Mouse (Mus musculus) cerebellum, adult 9-10 months (tissue): ENCODE data around the gene Gm29666.
A peak's percentile ranks its signal among the peaks of the same experiment; 100 is the strongest.

ENCODE experiments used
- DNase-seq: peaks from one replicate; pipeline ENCODE4 v3.0.0; 2022

Gene Gm29666

DNA sequence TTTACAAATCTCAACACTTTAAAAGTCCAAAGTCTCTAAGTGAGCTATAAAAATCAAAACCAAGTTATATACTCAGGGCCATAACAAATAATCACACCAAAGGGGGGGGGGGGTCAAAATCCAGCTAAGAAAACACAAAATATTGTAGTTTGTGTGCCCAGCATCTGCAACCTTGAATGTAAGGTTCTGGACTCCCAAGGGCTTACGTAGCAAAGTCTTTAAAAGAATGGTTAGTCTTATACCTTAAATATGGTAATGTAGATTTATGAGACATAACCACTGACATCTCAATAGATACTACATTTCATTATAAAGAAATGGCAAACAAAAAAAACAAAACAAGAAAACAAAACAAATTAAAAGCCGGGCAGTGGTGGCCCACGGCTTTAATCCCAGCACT lies at the start of gene Gm29666:
Gm29666 (minus strand) TSS at position 101 of the 400 bp plus-strand sequence.
- DNase-seq: no peak

DNA sequence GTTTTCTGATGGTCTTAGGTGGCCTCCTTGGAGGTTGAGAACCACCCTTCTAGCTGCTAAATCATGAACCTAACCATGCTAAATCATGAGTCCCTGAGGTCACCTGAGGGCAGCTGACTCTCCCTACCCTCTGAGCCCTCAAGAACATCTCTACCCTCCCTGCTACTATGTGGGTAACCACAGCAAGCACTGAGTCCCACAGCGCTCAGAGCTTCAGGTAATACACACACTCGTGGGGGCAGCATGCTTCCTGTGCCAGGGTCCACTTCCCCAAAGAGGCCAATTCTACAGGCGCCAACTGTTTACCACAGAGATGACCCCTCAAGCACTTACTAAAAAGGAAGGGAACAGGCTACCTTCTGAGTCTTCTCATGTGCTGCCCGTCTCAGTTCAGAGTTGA lies 48.7 kb upstream of the Gm29666 start:
- no peak for DNase-seq

DNA sequence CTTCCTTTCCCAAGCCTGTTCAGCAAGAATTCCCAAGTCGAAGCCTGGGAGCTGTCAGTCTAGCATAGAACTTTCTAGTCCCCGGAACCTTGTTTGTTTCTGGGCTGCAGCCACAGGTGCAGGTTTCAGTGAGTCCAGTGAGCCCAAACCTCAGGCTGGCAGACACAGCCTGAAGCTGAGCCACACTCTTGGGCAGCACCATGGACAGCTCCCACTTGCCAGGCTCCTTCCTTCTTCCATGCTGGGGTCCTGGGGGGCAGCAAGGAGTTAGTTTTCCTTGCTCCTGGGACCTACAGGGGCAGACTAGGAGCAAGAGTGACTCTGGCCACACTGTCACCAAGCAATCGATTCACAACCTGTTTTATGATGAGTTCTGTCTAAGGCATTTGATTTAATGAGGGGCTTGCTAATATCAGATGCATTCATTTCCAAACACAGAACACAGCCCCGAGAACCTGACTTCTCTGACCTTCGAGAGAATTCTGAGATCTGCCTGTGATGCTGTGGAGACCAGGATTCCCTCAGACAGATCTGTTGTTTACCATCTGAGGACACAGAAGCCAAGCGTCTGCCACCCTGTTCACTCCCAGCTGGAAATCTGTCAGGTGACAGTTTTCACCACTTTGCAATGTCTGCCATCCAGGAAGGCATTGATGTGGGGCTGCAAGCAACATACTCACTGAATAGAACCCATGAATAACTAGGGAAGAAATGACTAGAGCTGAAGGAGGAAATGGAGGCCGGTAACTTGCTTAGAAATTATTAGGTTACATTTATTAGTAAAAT lies 45.9 kb upstream of the Gm29666 start:
- no peak for DNase-seq

DNA sequence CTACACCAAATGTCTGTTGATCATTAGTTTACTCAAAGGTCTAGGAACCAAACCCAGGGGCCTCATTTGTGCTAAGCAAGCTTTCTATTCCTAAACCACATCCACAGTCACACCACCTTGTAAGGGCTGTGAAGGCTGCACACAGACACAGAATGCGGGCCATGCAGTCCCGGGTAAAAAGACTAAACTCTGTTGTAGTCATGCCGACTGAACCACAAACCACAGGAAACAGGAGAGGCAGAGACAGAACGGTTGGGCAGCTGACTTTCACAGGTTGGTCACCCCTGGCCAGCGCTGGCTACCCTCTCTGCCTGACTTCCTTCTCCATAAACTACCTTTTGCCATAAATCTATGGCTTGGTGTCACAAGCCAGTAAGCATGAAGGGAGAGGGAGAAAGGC lies 44.9 kb upstream of the Gm29666 start:
- no peak for DNase-seq

DNA sequence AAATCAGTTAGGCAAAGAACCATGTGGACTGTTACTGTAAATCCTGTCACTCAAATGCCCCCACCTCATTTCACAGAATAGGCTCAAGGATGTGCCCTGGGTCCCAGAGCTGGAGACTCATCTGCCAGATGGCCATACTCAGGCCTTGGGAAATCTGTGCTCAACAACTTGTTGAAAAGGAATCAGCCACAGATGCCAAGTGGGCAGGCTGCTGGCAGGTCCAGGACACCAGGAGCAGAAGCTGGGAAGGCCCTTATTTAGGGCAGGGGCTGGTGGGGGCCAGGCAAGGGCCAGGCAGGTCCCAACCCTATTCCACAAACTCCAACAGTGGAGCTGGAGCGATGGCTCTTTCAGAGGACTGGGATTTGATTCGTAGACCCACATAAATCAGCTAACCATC lies 42.7 kb upstream of the Gm29666 start:
- DNase-seq: no peak

DNA sequence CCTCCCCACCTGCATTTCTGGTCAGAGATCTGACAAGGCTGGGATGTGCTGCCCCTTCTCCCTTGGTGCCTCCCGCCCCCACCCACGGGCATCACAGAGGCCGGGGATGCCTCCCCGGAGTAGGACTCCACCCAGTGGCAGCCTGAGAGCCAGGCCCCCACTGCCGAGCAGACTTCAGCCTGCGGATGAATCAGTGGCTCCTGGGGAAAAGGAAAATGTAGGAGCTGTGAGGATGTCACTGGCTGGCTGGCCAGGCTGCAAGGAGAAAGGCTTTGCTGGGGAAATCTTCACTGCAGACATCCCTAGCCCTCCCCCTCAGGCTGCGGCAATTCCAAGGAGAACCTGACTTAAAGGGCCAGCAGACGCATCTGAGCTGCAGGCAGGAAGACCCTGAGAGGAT lies 40.9 kb upstream of the Gm29666 start:
- peak; percentile 58 for DNase-seq

DNA sequence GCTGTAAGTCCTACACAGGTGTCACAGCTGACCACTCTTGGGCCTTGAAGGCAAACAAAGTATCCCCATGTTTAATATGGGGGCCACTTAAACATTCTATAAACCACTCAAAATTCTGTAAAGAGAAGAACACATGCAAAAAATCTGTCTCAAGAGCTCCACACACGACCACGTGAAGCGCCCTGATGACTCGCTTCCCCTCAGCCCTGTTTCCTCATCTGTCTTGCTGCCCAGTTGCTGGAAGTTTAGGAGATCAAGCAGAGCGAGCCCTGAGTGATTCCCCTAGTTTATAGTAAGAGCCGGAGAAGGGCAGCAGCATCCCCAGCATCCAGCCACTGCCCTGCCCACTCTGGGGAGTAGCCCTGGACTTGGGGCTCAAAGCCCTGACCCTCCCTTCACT lies 40.1 kb upstream of the Gm29666 start:
- no peak for DNase-seq

DNA sequence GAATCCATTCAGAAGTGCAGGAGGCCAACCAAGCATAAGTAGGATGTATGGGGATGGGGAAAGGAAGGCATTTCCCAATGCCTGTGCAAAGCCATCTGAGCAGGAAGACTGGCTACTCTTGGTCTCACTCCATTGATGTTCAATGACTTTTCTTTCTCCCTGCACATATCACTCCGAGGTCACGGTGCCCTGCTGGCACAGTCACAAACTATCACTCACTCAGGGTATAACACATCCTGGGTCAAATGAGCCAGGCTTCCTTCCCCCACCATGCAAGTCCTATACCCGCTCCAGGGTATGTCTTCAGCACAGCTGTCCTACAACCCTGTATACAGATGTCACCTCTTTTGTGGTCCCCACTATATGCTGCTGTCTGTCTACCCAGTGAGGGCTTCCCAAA lies 38.5 kb upstream of the Gm29666 start:
- DNase-seq: no peak

DNA sequence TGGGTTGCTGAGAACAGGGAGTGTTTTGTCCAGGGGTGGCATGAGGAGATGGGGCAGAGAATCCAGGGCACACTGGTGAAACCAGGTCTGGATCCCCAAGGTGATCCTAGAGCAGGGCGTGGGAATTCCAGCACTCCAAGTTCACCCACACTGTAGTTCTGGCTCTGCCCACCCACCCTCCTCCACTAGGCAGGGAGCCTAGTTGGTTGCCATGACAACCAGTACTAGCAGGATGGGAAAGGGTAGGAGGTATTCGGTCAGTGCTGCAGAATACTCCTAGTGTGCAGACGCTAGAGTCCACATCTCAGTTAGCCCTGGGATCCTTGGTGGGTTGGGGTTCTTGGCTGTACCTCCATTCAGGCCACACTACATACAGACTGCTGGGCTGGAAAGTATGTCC lies 38.0 kb upstream of the Gm29666 start:
- DNase-seq: no peak

DNA sequence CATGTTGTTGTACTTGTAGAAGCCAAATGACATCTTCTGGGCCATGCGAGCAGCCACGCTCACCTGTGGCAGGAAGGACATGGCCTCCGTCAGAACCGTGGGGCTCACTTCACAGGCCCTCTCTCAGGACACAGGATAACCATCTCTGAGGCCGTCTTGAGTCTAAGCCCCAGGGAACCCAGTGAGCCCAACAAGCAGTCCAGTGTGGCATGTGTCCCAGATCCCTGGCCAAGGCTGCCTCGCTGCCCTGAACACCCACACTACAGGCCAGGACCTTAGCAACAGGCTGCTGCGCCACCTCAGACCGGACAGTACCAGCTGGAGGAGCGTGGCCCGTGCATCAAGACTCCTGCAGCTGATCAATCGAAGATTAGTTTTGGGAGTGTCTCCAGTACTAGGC lies 33.4 kb upstream of the Gm29666 start:
- no peak for DNase-seq

DNA sequence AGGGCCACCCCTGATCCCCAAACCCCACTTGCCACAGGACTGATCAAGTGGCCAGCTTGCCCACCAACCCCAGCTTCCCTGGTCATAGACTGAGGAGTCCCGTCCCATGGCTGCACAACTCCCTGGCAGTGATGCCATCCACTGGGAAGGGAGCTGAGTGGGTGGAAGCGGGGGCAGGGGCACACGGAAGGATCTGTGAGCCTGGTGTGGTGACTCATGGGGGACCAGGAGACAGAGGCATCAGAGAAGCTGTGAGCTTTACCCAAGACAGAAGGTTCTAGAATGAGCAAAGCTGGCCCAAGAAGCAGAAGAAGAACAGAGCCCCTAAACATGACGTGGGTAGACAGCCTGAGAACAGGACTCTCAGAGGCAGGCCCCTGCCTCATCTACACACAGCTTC lies 30.2 kb upstream of the Gm29666 start:
- DNase-seq: no peak

DNA sequence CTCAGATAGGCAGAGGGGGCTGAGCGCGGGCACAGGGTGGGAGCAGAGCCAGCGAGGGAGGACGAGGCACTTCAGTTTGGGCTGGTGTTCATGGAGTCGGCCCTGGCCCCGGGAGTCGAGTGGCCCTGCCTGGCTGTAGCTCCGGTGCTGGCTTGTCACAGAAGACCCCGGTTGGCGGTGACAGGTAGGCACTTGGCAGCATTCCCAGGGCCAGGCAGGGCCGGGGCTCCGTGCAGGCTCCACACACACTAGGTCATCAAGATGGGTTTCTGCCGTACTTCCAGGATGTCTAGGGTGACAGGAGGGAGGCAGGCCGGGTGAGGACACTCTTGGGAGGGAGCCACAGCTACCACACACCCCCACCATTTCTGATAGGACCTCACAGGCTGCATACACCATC lies 29.2 kb upstream of the Gm29666 start:
- DNase-seq: no peak

DNA sequence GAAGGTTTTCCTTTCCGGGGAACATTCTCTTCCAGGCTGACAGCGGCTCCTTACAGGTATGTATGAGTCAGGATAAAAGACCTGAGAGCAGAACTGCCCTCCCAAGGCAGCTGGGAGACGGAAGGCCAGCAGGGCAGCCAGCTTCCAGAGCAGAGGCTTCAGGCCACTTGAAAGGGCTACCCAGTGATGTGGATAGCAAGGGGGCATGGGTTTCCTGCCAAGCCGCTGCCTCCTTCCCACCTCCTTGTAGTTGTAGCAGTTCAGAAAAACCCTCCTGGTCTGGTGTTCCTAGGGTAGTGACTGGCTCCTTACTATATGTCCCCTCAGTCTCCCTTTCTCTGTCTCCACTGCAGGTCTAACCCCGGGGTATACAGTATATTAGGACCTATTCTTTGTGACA lies 24.5 kb upstream of the Gm29666 start:
- no peak for DNase-seq

DNA sequence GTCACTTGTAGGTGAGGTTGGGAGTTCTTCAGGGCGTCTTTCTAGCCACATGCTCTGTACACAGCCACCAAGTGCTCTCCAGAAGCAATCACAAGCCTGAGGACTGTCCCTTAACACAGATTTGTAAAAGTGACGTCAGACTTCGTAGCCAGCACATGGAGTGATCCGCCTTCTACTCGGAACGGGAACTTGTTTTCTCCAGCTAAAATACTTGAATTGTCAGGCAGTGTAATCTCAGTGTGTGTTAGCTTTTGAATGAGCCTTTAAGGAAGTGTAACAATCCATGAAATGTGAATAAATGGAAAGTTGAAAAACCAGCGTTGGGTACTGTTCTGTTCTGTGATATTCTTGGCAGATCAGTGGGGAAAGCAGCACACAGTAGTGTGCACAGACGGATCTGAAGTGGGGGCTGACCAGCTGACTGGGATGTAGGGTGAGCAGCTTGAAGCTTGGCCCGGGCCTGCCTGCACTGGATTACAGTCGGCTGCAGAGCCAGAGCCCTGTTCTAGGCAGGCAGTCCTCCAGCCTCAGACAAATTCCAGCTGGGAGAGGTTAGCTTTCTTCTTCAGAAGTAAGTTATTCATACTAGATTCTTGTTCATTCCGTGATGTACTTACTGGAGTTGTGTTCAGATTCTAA lies 22.9 kb upstream of the Gm29666 start:
- no peak for DNase-seq

DNA sequence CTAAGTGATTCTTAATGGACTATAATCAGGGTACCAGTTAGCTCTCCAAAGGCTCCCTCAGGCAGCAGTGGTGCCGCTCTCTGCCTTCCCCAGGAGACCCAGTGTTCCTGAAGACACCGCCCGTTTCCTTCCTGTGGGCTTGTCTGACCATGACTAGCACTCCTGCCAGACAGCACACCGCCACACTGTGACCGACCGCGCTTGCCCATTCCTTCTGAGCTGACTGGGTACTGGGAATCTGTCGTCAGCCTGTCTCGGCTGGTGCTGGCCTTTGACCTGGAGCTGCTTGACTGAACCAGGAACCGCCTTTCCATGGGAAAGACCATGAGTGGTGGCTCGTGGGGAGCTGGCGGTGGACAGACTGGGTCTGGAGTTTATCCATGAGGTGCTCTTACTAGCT lies 20.3 kb upstream of the Gm29666 start:
- no peak for DNase-seq

DNA sequence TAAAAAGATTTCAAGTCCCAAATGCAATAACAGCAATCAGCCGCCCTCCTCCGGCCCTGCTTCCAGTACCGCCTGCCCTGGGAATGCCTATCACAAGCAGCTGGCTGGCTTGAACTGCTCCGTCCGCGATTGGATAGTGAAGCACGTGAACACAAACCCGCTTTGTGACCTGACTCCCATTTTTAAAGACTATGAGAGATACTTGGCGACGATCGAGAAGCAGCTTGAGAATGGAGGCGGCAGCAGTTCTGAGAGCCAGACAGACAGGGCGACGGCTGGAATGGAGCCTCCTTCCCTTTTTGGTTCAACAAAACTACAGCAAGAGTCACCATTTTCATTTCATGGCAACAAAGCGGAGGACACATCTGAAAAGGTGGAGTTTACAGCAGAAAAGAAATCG lies 15.1 kb upstream of the Gm29666 start:
- DNase-seq: no peak

DNA sequence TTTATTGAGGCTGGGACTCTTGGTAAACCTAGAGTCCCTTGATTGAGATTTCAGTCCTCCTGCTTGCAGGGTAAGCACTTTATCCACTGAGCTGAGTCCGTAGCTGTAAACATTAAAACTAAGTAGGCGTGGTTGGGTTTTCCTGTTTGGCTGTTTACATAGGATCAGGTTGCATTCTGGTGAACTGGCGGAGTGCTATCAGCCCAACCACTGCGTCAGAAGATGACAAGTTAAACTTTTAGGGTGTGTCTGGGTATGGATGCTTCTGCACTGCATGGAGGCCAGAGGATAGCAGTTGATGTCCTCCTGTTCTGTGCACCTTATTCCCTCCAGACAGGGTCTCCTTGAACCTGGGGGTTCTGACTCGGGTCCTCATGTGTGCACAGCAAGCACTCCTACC lies 12.5 kb upstream of the Gm29666 start:
- no peak for DNase-seq

DNA sequence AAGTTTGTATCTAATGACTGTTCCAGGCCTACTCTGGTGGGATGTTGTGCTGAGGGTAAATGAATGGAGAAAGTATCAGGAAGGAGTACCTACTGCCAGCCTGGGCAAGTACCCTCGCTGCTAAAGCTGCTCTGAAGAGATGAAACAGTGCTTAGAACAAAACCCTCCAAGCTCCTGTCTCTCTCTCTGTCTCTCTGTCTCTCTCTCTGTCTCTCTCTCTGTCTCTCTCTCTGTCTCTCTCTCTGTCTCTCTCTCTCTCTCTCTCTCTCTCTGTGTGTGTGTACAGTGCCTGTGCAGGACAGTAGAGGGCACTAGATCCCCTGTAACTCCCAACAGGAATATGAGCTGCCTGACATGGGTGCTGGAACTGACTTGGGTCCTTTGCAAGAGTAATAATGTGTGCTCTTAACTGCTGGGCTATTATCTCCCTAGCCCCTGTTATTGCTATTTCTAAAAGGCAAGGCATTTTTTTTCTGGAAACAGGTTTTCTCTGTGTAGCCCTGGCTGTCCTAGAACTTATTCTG lies 5.7 kb upstream of the Gm29666 start:
- DNase-seq: no peak

DNA sequence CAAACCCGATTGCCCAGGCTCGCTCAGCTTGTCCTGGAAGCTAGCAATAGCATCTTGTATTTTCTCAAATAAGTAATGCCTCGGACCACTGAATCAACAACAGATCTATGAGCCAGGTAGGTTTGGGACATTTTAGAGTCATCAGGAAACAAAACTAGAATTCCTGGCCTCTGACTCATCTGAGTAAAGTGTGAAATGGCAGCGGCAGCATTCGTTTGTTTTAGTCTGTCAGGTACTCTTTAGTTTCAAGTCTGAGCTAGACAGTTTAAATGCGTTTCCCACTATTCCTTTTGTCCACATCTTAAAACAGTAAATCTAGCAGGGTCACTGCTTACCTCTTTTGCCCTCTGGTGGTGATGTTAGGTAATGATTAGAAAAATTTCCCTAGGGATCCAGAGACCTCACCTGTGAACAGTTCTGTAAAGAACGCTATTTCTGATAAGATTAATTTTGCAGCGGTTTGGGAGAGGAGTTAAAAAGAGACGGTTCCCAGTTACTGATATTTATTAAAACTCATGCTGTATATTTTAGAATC lies 5.0 kb upstream of the Gm29666 start:
- peak; percentile 82 for DNase-seq

DNA sequence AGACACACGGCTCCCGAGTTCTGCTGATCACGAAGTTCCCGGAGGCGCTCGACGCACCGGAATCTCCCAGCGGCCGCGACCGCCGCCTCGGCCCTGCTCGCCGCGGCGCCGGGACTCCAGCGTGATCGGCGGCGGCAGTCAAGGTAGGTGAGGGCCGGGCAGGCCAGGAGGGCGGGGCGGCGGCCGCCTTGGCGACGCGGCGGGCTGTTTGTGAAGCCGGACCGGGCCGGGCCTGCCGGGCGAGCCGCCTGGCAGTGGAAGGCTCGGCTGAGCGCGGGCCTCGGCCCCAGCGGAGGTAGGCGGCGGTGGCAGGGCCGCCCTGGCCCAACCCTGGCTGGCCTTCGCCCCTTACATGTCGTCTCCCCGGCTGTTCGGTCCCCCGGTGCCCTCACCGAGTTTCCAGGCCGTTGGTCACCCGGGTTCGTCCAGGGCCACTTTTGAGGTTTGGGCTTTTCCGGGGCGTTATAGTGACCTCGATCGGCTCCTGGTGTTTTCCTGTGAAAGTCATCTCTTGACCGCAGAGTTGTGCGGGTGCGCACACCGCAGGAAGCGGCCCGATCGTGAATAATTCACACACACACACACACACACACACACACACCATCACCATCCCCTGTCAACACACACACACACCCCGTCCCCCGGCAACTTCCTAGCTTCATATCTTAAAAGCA lies 3.8 kb upstream of the Gm29666 start:
- DNase-seq: no peak

DNA sequence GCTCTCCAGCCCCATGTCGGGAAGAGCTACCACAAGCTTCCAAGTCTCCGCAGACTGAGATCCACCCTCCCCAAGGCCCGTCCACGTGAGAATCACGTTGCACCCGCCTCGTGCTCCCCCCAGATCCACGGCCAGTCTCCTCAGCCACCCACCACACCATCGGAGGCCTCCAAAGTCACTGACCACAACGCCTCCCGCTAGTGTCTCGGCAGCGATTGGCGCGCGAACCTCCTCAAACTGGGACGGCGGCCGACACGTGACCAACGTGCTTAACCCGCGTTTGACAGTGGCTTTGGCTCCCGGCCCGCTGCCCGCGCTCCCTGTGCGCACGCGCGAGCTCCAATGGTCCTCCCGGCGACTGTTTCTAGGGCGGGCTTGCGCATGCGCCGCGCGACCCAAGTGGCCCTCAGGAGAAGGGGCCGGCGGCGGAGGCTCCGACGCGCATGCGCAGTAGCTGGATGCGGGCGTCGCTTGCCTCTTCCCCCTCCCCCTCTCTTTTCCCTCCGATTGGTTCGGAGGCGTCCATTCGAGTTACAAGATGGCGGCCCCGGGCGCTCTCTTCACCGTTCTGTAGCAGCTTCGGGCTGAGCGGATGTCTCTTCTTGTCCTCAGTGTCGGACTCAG lies 3.2 kb upstream of the Gm29666 start, which contains the start of gene Nup50:
Nup50 (plus strand) TSS at position 528 of the 624 bp plus-strand sequence.
- peak; percentile 100 for DNase-seq

DNA sequence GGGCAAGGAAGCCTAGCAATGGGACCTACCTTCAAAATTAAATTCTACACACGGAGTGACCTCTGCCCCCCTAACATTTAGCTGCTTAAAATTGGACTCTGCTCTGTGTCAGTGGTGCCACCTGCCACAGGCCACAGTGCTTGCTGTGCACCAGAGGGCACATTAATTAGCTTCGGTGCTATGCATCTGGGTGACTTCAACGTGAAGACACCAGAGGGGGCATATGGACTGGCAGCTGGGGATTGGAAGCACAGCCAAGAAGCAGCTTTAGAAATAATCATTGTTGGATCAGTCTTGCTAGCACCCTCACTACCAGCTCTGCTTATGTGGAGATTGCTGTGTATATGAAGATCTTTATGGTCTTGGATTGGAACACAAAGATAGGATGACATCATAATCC lies 6.6 kb downstream of the Gm29666 start:
- no peak for DNase-seq

DNA sequence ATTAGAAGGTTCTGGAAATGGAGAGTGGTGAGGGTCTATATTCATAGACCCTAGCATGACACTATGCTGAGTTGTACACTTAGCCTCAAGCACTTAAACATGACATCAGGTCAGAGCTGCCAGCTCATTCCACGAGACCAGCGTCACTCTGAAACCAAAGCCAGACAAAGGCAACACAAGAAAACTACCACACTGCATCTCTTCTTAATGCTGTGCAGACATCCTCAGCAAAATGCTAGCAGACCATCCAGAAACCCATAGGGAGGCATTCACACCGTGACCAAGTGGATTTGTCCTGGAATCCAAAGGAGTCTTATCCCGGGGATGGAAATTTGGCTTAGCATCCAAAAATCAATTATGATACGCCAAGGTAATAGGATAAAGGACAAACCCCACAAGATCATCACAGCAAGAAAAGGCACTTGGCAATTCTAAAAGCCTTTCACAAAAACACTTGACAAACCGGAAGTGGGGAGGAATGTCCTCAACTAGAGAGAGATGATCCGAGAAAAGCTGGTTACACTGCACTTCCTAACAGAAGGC lies 15.9 kb downstream of the Gm29666 start:
- DNase-seq: no peak
